Mouse (Mus musculus): Measurements from ENCODE around the gene Dmpk.

GRCm38 (mm10) chr7:19093537-19094385, 10.1 kb downstream of the Dmpk start:
- TF ChIP-seq EP300 (IDR thresholded peaks at IDR 0.05; ENCODE audit: low read depth) (no peak), CTCF (IDR thresholded peaks at IDR 0.05; ENCODE audit: low read depth) (no peak)
